ENCODE assay signal across 8 mouse cellular contexts in genomic region chr12:16531956-16532859, GRCm38 (mm10).
DNase-seq lines count a peak whose midpoint lies in the region; ATAC-seq and TF ChIP-seq lines count a peak whose summit lies in the region.

No protein-coding gene starts in this region.

- H3K36me3 ChIP-seq in C2C12 (ENCODE audit: control insufficient read depth, insufficient read depth): no peaks in the 10 kb centered on the region
- no peaks in the 10 kb centered on the region for H3K36me3 ChIP-seq in hindbrain, embryonic 11.5 days (ENCODE audit: control insufficient read depth, insufficient read depth, low read length)

- no peaks in the 10 kb centered on the region for H3K79me3 ChIP-seq in C2C12 (ENCODE audit: low read depth)

- no peaks in the 10 kb centered on the region for H3K27me3 ChIP-seq in C2C12 (ENCODE audit: control insufficient read depth, insufficient read depth, insufficient read length)
- no peaks in the 10 kb centered on the region for H3K27me3 ChIP-seq in hindbrain, embryonic 11.5 days (ENCODE audit: control insufficient read depth, insufficient read depth, low read length)

- TF ChIP-seq CTCF in C2C12 (IDR thresholded peaks at IDR 0.05; ENCODE audit: control insufficient read depth, insufficient read depth, insufficient read length): no peak

- no peaks in the 10 kb centered on the region for H3K9me3 ChIP-seq in hindbrain, embryonic 11.5 days (ENCODE audit: control insufficient read depth, low read length)

- 0 out of 2 replicates have a peak, but pooled peaks cover 2% of the 10 kb centered on the region for H3K4me1 ChIP-seq in hindbrain, embryonic 11.5 days (replicated peaks; ENCODE audit: control insufficient read depth, insufficient read depth, low read length)

- H3K4me3 ChIP-seq in C2C12 (ENCODE audit: insufficient read depth, poor library complexity, severe bottlenecking): peak overlapping the region; percentile 7
- no peak overlapping the region for H3K4me3 ChIP-seq in hindbrain, embryonic 11.5 days (ENCODE audit: low read depth, low read length)

- WGBS in hindbrain, embryonic 11.5 days: 80% methylated on average over 15 of the region's 15 CpGs

- H3K79me2 ChIP-seq in C2C12 (ENCODE audit: control insufficient read depth, insufficient read depth): no peaks in the 10 kb centered on the region

- DNase-seq in frontal cortex, adult 2 months (ENCODE audit: extremely low spot score in 1 of 2, low spot score in 1 of 2): no peak
- peak; percentile 79 for DNase-seq in fibroblast of lung, adult 2 months (ENCODE audit: low read depth)
- no peak for DNase-seq in hindbrain, embryonic 11.5 days (ENCODE audit: low spot score)
- DNase-seq in lung, postnatal 4 days: peak; percentile 41 to 60
- DNase-seq in spleen, postnatal 14 days (ENCODE audit: low spot score in 2 of 2): peak; percentile 18 to 23
- no peak for DNase-seq in urinary bladder, adult 18-20 months (ENCODE audit: low spot score in 2 of 2)

- H3K9ac ChIP-seq in hindbrain, embryonic 11.5 days (ENCODE audit: low read depth, low read length): no peak overlapping the region

- H3K27ac ChIP-seq in hindbrain, embryonic 11.5 days (ENCODE audit: low read depth, low read length): no peak overlapping the region

- H3K4me2 ChIP-seq in hindbrain, embryonic 11.5 days (replicated peaks; ENCODE audit: low read depth, low read length): no peak overlapping the region

- ATAC-seq in frontal cortex, adult (ENCODE audit: low TSS enrichment): 0 out of 2 replicates have a peak, but pooled peaks have one; percentile 8
- ATAC-seq in hindbrain, embryonic 11.5 days (ENCODE audit: low FRiP score): peak; percentile 18; the same call in 1 of the 2 replicates

- peak overlapping the region; percentile 77 for H3ac ChIP-seq in C2C12 (ENCODE audit: control insufficient read depth, insufficient read length, low read depth)

TF ChIP-seq in C2C12, 6 proteins besides CTCF, POLR2A, EP300 and RAD21:
- TF ChIP-seq MAX (IDR thresholded peaks at IDR 0.05) (peak; percentile 82), FOSL1 (IDR thresholded peaks at IDR 0.05; ENCODE audit: insufficient read depth, low read length, poor library complexity, severe bottlenecking) (peak; percentile 80), CEBPB (IDR thresholded peaks at IDR 0.05; ENCODE audit: low read depth) (peak; percentile 56), USF1 (IDR thresholded peaks at IDR 0.05; ENCODE audit: low read depth) (no peak), MYOG (IDR thresholded peaks at IDR 0.05; ENCODE audit: control insufficient read depth, extremely low read depth, insufficient read length) (no peak), MYOD1 (IDR thresholded peaks at IDR 0.05; ENCODE audit: control insufficient read depth, insufficient read length, low read depth) (no peak)
TF ChIP-seq in C2C12: peak in this region for 3.

Comparison
In these comparisons a context has a peak if more than half of its experiments do, and no peak if none do; other contexts are left out.
1. DNase-seq: peak in fibroblast of lung, adult 2 months (single experiment), lung, postnatal 4 days (2 of 2) and spleen, postnatal 14 days (2 of 2); none in frontal cortex, adult 2 months (0 of 2), hindbrain, embryonic 11.5 days (single experiment) and urinary bladder, adult 18-20 months (0 of 2).